Mouse (Mus musculus) small intestine, adult 2 months (tissue): Measurements from ENCODE around the gene Tctn3.

ENCODE experiments used
- CTCF ChIP-seq: fragments of 200-500 bp; IDR thresholded peaks from 2 replicates; pipeline ENCODE4 v1.5.1; 2012; ENCODE audit warnings: low read depth, mild to moderate bottlenecking, control low read depth, inconsistent platforms, low read length, moderate library complexity, mixed read lengths; ENCODE audit not compliant: insufficient replicate concordance, insufficient read length; ENCODE audit errors: extremely low read depth
- POLR2A ChIP-seq: fragments of 200-500 bp; IDR thresholded peaks from 2 replicates; pipeline ENCODE4 v1.6.1; 2012; ENCODE audit warnings: low read depth, mild to moderate bottlenecking, control low read depth, inconsistent platforms, low read length, moderate library complexity

GRCm38 (mm10) chr19:40580902-40581301 is 31.1 kb downstream of the Tctn3 start:
- TF ChIP-seq CTCF (no peak), POLR2A (no peak)
